Mouse (Mus musculus) hematopoietic stem cell, adult 5-6 weeks (primary cell): Measurements from ENCODE around the gene Chmp2b. TPM values are rescaled to one million over a fixed set of nuclear protein-coding genes. Genes with fewer than 3 reads are reported as not detected.

Experiments
- ATAC-seq, 2 experiments: fragments of 125-278 bp in 1 of 2; replicated peaks in 1 of 2; 2 replicates each; pipeline ENCODE4 v1.8.0; 2016 to 2017; ENCODE audit warnings: inconsistent platforms in 2 of 2, mild to moderate bottlenecking in 2 of 2, moderate number of reproducible peaks in 2 of 2, low read depth in 1 of 2, moderate TSS enrichment in 1 of 2; ENCODE audit not compliant: low FRiP score in 2 of 2, poor library complexity in 2 of 2, severe bottlenecking in 2 of 2, insufficient read depth in 1 of 2, low TSS enrichment in 1 of 2
- total RNA-seq: library from RNA; stranded (forward); fragments of 172-1452, 232-1000 nt; gene quantifications from 2 replicates; pipeline ENCODE4 v1.2.3, GENCODE M21; 2017

The Chmp2b gene
- total RNA-seq = 47.3 and 53.3 TPM in 2 replicates

- peak; percentile 93 to 96 for ATAC-seq
These were observed at the start of gene Chmp2b for GRCm38 (mm10) chr16:65561963-65562863. Chmp2b (minus strand) TSS chr16:65562726.

GRCm38 (mm10) chr16:65611678-65612077, 49.2 kb upstream of the Chmp2b start:
- ATAC-seq = no peak

- no peak for ATAC-seq
These were observed 38.3 kb upstream of the Chmp2b start for GRCm38 (mm10) chr16:65600798-65601197.

- no peak for ATAC-seq
These were observed 23.8 kb upstream of the Chmp2b start for GRCm38 (mm10) chr16:65586111-65586865.

GRCm38 (mm10) chr16:65585699-65586098, 23.2 kb upstream of the Chmp2b start:
- ATAC-seq = no peak

- ATAC-seq = no peak
These were observed 14.9 kb upstream of the Chmp2b start for GRCm38 (mm10) chr16:65577298-65578029.

GRCm38 (mm10) chr16:65568853-65569252, 6.3 kb upstream of the Chmp2b start:
- no peak; a peak in 1 of 4 replicates for ATAC-seq

GRCm38 (mm10) chr16:65564951-65565350, 2.4 kb upstream of the Chmp2b start:
- ATAC-seq = no peak

- no peak for ATAC-seq
These were observed 1.8 kb upstream of the Chmp2b start for GRCm38 (mm10) chr16:65564306-65564705.

- ATAC-seq = no peak; a peak in 2 of 4 replicates
These were observed 309 bp upstream of the Chmp2b start for GRCm38 (mm10) chr16:65562864-65563206.

GRCm38 (mm10) chr16:65560996-65561962, 1.2 kb downstream of the Chmp2b start:
- ATAC-seq = peak; percentile 22 to 54; a peak in 2 of 4 replicates

- no peak for ATAC-seq
These were observed 2.9 kb downstream of the Chmp2b start for GRCm38 (mm10) chr16:65559591-65559990.

GRCm38 (mm10) chr16:65557369-65557768, 5.2 kb downstream of the Chmp2b start:
- no peak for ATAC-seq

- ATAC-seq = peak; percentile 10 to 17; a peak in 1 of 4 replicates
These were observed 8.3 kb downstream of the Chmp2b start for GRCm38 (mm10) chr16:65554267-65554666.

GRCm38 (mm10) chr16:65550814-65551213, 11.7 kb downstream of the Chmp2b start:
- no peak for ATAC-seq

- peak; percentile 86 to 89 for ATAC-seq
These were observed 13.6 kb downstream of the Chmp2b start for GRCm38 (mm10) chr16:65548960-65549359.
